Mouse (Mus musculus) kidney, embryonic 15.5 days (tissue): ENCODE results near the gene Fam207a. TPM values are rescaled to one million over a fixed set of nuclear protein-coding genes. Genes with fewer than 3 reads are reported as not detected.

Experiments
- ATAC-seq: fragments of 200-750 bp; cut with Nextera tagmentation; replicated peaks from 2 replicates; pipeline ENCODE4 v1.8.0; 2017; ENCODE audit warnings: moderate TSS enrichment; ENCODE audit not compliant: low FRiP score
- H3K27ac ChIP-seq: fragments of 300-500 bp; sonication (generic); 2 replicates; pipeline ENCODE4 v1.5.1; 2015; ENCODE audit warnings: mild to moderate bottlenecking, inconsistent platforms
- H3K27me3 ChIP-seq: fragments of 300-500 bp; sonication (generic); 2 replicates; pipeline ENCODE4 v1.6.1; 2015; ENCODE audit warnings: inconsistent platforms
- H3K36me3 ChIP-seq: fragments of 300-500 bp; sonication (generic); 2 replicates; pipeline ENCODE4 v1.6.1; 2015; ENCODE audit warnings: inconsistent platforms
- H3K4me1 ChIP-seq: fragments of 300-500 bp; sonication (generic); 2 replicates; pipeline ENCODE4 v1.6.1; 2015; ENCODE audit warnings: inconsistent platforms
- H3K4me2 ChIP-seq: fragments of 300-500 bp; sonication (generic); 2 replicates; pipeline ENCODE4 v1.6.1; 2015; ENCODE audit warnings: moderate library complexity, mild to moderate bottlenecking, inconsistent platforms
- H3K4me3 ChIP-seq: fragments of 300-500 bp; sonication (generic); replicated peaks from 2 replicates; pipeline ENCODE4 v1.5.1; 2015; ENCODE audit warnings: mild to moderate bottlenecking, inconsistent platforms
- H3K9ac ChIP-seq: fragments of 300-500 bp; sonication (generic); 2 replicates; pipeline ENCODE4 v1.6.1; 2015; ENCODE audit warnings: mild to moderate bottlenecking, inconsistent platforms
- H3K9me3 ChIP-seq: fragments of 300-500 bp; sonication (generic); replicated peaks from 2 replicates; pipeline ENCODE4 v1.6.1; 2016; ENCODE audit warnings: inconsistent platforms
- WGBS: fragments of 180-500 bp; shearing (Covaris S2); methylation state at CpG from one replicate; pipeline ENCODE4 v1.1.7; 2015; ENCODE audit warnings: mixed read lengths; 5-methylcytosine and 5-hydroxymethylcytosine counted together
- polyA plus RNA-seq: library from polyadenylated mRNA; unstranded; fragments of >200 nt; fragmentation: Nextera tagmentation; extraction: Ambion mirVana; gene quantifications from 2 replicates; pipeline ENCODE4 v1.2.1, GENCODE M21; 2015

The Fam207a gene
- polyA plus RNA-seq, 1 experiment from 2014 or later = 37.2 TPM

DNA sequence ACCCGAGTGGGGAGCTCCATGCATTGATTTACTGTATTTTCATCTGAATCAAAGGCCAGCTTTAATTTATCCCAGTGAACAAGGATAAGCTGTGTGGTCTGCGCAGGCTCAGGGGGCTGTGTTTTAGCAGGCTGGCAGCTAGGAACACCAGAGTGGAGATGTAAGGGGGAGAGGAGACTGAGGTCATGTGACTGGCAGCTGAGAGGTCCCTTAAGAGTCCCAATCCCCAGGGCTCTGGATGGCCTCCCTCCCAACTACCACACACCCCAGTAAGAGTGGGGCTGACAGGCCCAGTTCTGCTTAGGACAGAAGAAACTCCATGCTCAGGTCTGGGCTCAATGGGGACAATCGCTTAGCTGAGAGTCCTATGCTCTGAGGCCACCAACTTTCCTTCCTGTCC, 29.8 kb downstream of the Fam207a start:
- Histone ChIP-seq H3K27ac (no peak overlapping the region), H3K4me3 (no peak overlapping the region), H3K9ac (no peak overlapping the region), H3K36me3 (peaks cover 45% of the 10 kb centered on the region), H3K4me1 (peaks cover 11% of the 10 kb centered on the region), H3K4me2 (no peak overlapping the region), H3K27me3 (no peaks in the 10 kb centered on the region), H3K9me3 (no peaks in the 10 kb centered on the region)
- ATAC-seq = no peak
- 69% methylated on average over 3 of the region's 3 CpGs for WGBS

DNA sequence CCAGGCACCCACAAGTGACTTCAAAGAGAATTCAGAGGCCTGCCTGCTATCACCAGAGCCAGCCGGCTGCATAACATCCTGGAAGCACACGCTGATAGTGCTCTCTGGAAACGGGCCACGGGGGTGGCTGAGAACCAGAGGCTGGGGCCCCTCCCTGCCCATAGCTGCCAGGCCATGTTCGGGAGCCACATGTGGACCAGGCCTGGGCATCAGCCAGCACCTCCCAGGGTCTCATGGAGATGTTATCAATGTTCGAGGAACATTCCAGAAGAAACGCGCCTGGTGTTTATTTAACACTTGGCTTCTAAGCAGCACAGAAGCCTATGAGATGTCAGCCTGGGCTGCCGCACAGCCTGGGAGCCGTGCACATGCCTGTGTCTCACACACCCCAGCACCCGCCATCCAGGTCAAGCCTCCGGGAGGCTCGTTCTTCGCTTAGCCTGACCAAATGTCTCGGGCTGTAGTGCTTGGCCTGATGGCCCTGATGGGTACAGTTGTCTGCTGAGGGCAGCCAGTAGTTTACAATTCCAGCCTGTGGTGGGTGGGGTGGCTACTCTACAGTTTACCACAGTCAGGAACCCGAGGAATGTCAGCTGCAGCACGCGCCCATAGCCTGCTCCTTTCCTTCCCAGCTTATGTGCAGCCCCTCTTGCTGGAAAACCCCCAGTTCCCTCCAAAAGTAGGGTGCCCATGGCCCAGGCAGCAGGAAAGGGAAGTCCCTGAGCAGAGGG, 31.2 kb downstream of the Fam207a start:
- Histone ChIP-seq H3K4me3 (no peak overlapping the region), H3K36me3 (peaks cover 33% of the 10 kb centered on the region), H3K9ac (no peak overlapping the region), H3K4me1 (peaks cover 11% of the 10 kb centered on the region), H3K4me2 (0 out of 2 replicates have a peak overlapping the region, but pooled peaks have one; percentile 7), H3K27me3 (no peaks in the 10 kb centered on the region), H3K9me3 (no peaks in the 10 kb centered on the region), H3K27ac (0 out of 2 replicates have a peak overlapping the region, but pooled peaks have one; percentile 11)
- 16% methylated on average over 18 of the region's 18 CpGs for WGBS
- 0 out of 2 replicates have a peak, but pooled peaks have one; percentile 47 for ATAC-seq

DNA sequence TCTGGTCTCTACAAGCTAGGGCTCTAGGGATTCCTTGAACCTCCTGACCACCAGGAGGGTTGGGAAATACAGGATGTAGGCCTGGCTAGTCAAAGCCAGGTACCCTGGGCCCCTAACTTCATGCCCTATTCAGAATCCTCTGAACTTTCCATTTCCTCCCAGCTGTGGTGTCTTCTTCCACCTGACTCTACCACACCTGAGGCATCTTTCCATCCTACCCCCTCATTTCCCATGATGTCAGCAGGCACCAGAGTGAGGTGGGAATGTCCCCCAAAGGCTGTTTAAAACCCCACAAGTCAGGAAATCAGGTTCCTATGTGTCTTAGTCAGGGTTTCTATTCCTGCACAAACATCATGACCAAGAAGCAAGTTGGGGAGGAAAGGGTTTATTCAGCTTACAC, 33.8 kb downstream of the Fam207a start:
- Histone ChIP-seq H3K9ac (no peak overlapping the region), H3K4me1 (peaks cover 11% of the 10 kb centered on the region), H3K27ac (no peak overlapping the region), H3K9me3 (no peaks in the 10 kb centered on the region), H3K4me3 (no peak overlapping the region), H3K4me2 (no peak overlapping the region), H3K27me3 (no peaks in the 10 kb centered on the region), H3K36me3 (peaks cover 7% of the 10 kb centered on the region)
- ATAC-seq = no peak

DNA sequence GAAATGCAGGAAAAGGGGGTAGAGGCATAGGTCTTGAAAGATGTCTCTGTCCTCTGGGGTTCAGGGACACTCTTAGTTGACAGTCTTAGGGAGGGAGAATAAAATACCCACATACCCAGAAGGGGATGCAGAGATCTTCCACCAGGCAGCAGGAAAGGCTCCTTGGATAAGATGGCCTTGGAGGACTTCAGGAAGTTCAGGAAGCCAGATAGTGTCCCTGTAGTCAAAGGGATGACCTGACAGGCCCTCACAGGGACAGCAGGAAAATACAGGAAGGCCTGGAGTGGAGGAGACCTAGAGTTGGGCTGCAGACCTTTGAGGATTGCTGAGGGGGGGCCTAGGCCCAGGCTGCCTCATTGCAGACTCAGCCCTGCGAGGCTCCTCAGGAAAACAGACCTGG, 35.6 kb downstream of the Fam207a start:
- peaks cover 11% of the 10 kb centered on the region for H3K4me1 ChIP-seq
- no peak overlapping the region for H3K9ac ChIP-seq
- no peaks in the 10 kb centered on the region for H3K27me3 ChIP-seq

DNA sequence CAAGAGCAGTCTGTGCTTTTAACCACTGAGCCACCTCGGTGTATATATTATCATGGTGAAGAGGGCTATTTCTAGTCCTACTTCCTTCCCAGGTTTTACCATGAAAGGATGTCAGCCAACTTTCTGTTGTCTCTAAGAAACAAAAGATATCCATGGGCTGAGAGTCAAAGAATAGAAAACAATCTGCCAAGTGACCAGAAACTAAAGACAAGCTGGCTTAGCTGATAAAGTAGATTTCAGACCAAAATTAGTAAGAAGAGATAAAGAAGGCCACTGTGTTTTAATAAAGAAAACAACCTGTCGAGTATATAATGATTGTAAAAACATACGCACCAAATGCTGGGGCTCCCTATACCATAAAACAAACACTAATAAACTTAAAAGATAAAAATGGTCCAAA, 38.7 kb downstream of the Fam207a start:
- ATAC-seq = no peak
- Histone ChIP-seq H3K27ac (no peak overlapping the region), H3K4me1 (no peaks in the 10 kb centered on the region), H3K4me3 (no peak overlapping the region), H3K9ac (no peak overlapping the region), H3K9me3 (no peaks in the 10 kb centered on the region), H3K4me2 (no peak overlapping the region), H3K36me3 (no peaks in the 10 kb centered on the region), H3K27me3 (no peaks in the 10 kb centered on the region)
- WGBS = 75% methylated on average over 3 of the region's 3 CpGs

More for the DNA sequence above, 35.6 kb downstream of the Fam207a start:
- Histone ChIP-seq H3K4me3 (no peak overlapping the region), H3K27ac (no peak overlapping the region), H3K4me2 (no peak overlapping the region), H3K36me3 (no peaks in the 10 kb centered on the region), H3K9me3 (no peaks in the 10 kb centered on the region)
- WGBS = 79% methylated on average over 1 of the region's 1 CpGs
- ATAC-seq = no peak

DNA sequence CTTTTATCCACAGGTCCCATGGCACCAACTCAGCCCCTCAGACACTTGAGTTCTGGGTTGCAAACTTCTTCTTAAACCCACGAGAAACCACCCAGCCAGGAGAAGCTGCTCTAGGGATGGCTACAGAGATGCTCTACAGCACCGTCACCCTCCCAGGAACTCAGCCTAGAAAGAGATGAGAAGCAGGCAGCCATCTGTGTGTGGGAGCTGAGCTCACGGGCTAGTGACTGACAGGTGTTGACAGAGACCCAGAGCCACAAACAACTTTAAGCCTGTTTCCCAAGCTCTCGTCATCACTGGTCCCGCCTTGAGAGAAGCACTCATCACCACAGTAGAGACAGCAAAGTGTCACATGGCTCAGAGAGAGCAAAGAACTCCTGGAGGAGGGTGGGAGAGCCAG, 43.4 kb downstream of the Fam207a start:
- Histone ChIP-seq H3K4me2 (no peak overlapping the region), H3K9ac (no peak overlapping the region), H3K27ac (no peak overlapping the region), H3K4me3 (no peak overlapping the region), H3K27me3 (no peaks in the 10 kb centered on the region), H3K36me3 (no peaks in the 10 kb centered on the region), H3K9me3 (no peaks in the 10 kb centered on the region), H3K4me1 (0 out of 2 replicates have a peak, but pooled peaks cover 5% of the 10 kb centered on the region)
- ATAC-seq = no peak
- WGBS = 58% methylated on average over 5 of the region's 5 CpGs

DNA sequence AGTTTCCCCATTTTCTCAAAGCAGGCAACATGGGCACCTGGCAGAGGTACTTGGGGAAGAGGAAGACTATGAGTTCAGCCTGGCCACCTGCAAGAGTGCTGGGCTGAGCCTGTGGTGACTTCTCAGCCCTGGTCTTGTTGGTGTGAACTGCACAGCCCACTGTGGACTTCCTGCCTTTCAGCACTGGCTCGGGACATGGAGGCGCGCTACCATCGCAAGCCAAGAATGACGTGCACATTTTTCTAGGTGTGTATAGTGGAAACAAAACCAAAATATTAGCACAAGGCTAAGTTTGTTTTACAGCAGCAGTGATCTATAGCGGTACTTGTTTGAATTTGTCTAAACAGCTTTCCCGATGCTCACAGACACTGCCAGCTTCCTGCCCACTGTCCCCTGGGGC, 44.1 kb downstream of the Fam207a start:
- no peak overlapping the region for H3K9ac ChIP-seq
- H3K27ac ChIP-seq = no peak overlapping the region
- H3K4me3 ChIP-seq = no peak overlapping the region
- WGBS = 77% methylated on average over 7 of the region's 7 CpGs
- 0 out of 2 replicates have a peak, but pooled peaks cover 5% of the 10 kb centered on the region for H3K4me1 ChIP-seq
- H3K4me2 ChIP-seq = no peak overlapping the region
- no peaks in the 10 kb centered on the region for H3K9me3 ChIP-seq
- no peak for ATAC-seq
- no peaks in the 10 kb centered on the region for H3K27me3 ChIP-seq
- H3K36me3 ChIP-seq = no peaks in the 10 kb centered on the region

DNA sequence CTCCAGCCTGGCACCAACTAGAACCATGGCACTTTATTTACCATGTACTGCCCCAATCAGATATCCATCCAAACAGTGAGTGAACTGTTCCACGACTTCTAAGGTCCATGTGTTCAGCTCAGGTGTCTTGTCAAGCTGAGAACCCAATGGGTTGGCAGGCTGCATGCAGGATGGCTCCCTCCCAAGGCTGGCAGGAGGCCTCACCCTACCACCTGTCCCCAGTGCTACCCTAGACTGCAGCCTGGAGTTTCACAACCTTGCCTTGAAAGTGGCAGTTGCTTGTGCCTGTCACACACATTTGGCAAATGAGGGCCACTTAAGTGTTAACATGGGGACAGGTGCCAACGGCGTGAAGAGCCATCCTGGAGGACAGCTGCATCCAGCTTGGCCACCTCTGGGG, 44.8 kb downstream of the Fam207a start:
- Histone ChIP-seq H3K4me2 (no peak overlapping the region), H3K27me3 (no peaks in the 10 kb centered on the region), H3K4me1 (0 out of 2 replicates have a peak, but pooled peaks cover 5% of the 10 kb centered on the region), H3K27ac (no peak overlapping the region), H3K9ac (no peak overlapping the region), H3K4me3 (no peak overlapping the region), H3K36me3 (no peaks in the 10 kb centered on the region), H3K9me3 (no peaks in the 10 kb centered on the region)
- WGBS = 86% methylated on average over 3 of the region's 3 CpGs
- ATAC-seq = no peak

DNA sequence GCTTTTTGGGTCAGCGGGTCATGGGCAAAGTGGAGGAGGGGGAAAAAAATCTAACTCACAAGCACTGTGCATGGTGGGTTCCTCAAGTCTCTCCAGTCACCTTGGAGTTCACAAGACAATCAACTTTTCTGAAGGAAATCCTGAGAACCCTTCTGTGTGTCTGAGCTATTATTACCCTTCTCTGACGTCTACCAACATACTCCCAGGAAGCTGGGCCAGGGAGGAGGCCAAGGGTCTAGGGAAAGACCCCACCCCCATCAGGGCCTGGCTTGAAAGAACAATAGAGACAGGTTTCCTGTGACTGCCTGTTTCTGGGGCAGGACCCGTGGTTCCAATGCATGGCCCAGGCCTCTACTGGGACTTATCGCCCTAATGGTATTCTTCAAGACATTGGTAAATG, 46.9 kb downstream of the Fam207a start:
- H3K4me1 ChIP-seq = 0 out of 2 replicates have a peak, but pooled peaks cover 10% of the 10 kb centered on the region
- H3K4me2 ChIP-seq = no peak overlapping the region
- H3K9ac ChIP-seq = no peak overlapping the region
- 59% methylated on average over 4 of the region's 4 CpGs for WGBS
- H3K9me3 ChIP-seq = no peaks in the 10 kb centered on the region
- H3K27me3 ChIP-seq = no peaks in the 10 kb centered on the region
- H3K36me3 ChIP-seq = no peaks in the 10 kb centered on the region
- H3K27ac ChIP-seq = no peak overlapping the region
- H3K4me3 ChIP-seq = no peak overlapping the region
- no peak for ATAC-seq

DNA sequence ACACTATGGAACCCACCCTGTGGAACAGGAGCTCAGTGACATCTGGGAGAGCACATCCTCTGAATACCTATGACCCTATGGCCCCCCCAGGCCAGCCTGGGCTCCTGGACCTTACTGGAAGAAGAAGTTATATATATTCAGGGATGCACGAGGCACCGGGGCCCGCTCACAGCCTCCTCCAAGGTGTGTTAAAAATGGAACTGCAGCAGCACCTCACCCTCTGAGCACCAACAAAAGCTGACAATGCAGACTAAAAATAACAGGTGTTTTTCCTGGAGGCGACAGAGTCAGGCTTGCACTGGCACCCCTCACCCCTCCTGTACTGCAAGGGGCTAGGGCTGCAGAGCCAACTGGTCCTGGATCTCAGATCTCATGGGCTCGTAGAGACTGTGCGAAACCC, 48.2 kb downstream of the Fam207a start:
- H3K36me3 ChIP-seq = no peaks in the 10 kb centered on the region
- H3K4me3 ChIP-seq = no peak overlapping the region
- no peak overlapping the region for H3K9ac ChIP-seq
- no peak overlapping the region for H3K27ac ChIP-seq
- no peak for ATAC-seq
- no peaks in the 10 kb centered on the region for H3K9me3 ChIP-seq
- H3K27me3 ChIP-seq = no peaks in the 10 kb centered on the region
- WGBS = 85% methylated on average over 6 of the region's 6 CpGs
- H3K4me2 ChIP-seq = no peak overlapping the region
- 0 out of 2 replicates have a peak, but pooled peaks cover 10% of the 10 kb centered on the region for H3K4me1 ChIP-seq

DNA sequence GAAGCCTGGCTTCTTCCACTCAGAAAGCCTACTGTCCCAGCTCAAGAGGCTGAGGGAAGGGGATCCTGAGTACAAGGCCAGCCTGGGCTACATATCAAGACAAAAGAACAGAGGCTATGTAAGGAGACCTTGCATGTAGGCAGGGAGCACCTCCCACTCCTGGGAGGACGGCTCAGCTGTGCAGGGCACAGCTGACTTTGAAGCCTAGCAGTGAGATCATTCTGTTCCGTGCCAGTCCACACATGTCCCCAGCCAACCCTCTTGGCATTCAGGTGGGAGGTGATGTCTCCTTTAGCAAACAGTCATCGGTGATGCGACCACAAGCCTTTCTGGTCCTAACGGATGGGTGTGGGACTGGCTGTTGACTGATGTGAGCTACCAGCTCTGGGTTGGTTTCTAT, 49.7 kb downstream of the Fam207a start:
- Histone ChIP-seq H3K4me3 (no peak overlapping the region), H3K9ac (no peak overlapping the region), H3K27ac (no peak overlapping the region), H3K9me3 (no peaks in the 10 kb centered on the region), H3K4me1 (0 out of 2 replicates have a peak, but pooled peaks cover 10% of the 10 kb centered on the region), H3K27me3 (no peaks in the 10 kb centered on the region), H3K4me2 (no peak overlapping the region), H3K36me3 (no peaks in the 10 kb centered on the region)
- no peak for ATAC-seq
- 74% methylated on average over 5 of the region's 5 CpGs for WGBS

DNA sequence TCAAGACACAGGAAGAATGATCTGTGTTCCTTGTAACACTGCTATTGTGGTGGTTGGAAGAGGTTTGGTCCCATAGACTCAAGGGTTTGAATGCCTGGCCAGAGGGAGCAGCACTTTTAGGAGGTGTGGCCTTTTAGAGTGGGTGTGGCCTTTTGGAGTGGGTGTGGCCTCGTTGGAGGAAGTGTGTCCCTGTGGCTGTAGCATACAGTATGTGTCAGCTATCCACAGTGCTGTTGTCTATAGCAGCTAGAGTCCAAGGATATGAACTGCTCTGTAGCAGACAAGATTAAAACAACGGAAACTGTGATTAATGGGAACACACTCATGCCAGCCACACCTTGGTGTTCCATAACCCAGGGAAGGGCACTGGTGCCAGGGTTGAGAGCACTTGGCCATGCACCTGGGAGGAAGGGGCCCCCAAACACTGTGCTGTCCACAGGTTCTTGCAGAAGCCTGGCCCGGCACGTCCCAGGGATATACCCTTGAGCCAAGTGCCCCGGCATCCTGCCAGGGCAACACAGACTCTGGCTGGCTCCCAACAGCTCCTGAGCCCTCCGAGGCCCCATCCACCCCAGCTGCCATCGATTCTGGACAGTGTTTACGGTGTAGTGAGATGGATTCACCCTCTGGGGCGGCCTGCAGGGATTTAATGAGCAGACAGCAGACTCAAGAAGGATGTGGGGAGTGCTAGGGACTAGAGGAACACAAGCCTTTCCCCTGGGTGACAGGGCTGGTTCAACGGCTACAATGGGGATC, 51.2 kb downstream of the Fam207a start:
- no peak overlapping the region for H3K9ac ChIP-seq
- no peaks in the 10 kb centered on the region for H3K9me3 ChIP-seq
- no peaks in the 10 kb centered on the region for H3K27me3 ChIP-seq
- H3K27ac ChIP-seq = no peak overlapping the region
- no peaks in the 10 kb centered on the region for H3K36me3 ChIP-seq
- no peak overlapping the region for H3K4me3 ChIP-seq
- 62% methylated on average over 10 of the region's 10 CpGs for WGBS
- ATAC-seq = peak; percentile 12; the same call in 1 of the 2 replicates
- 0 out of 2 replicates have a peak, but pooled peaks cover 9% of the 10 kb centered on the region for H3K4me1 ChIP-seq
- no peak overlapping the region for H3K4me2 ChIP-seq
